Mouse (Mus musculus) spleen, adult 18-20 months (tissue): Measurements from ENCODE around the gene Degs2.

Source experiments
- DNase-seq, 2 experiments: peaks; one replicate each; pipeline ENCODE4 v3.0.0; 2022; ENCODE audit warnings: mixed read lengths in 2 of 2

Gene Degs2

GRCm38 (mm10) chr12:108698697-108699471, 3.2 kb downstream of the Degs2 start:
- no peak for DNase-seq

- DNase-seq: no peak
These were observed 7.9 kb downstream of the Degs2 start for GRCm38 (mm10) chr12:108694223-108694622.

GRCm38 (mm10) chr12:108693592-108693991, 8.5 kb downstream of the Degs2 start:
- DNase-seq: no peak

- DNase-seq: no peak
These were observed 11.6 kb downstream of the Degs2 start for GRCm38 (mm10) chr12:108690529-108690928.

GRCm38 (mm10) chr12:108689167-108689566, 12.9 kb downstream of the Degs2 start:
- DNase-seq: no peak

- no peak for DNase-seq
These were observed 15.2 kb downstream of the Degs2 start for GRCm38 (mm10) chr12:108686926-108687325.

GRCm38 (mm10) chr12:108686463-108686862, 15.7 kb downstream of the Degs2 start:
- DNase-seq: no peak

- no peak for DNase-seq
These were observed 19.7 kb downstream of the Degs2 start for GRCm38 (mm10) chr12:108682240-108683023.

GRCm38 (mm10) chr12:108680861-108681260, 21.3 kb downstream of the Degs2 start:
- DNase-seq: no peak

GRCm38 (mm10) chr12:108678366-108678765, 23.7 kb downstream of the Degs2 start:
- DNase-seq: no peak

GRCm38 (mm10) chr12:108677116-108677515, 25.0 kb downstream of the Degs2 start:
- DNase-seq: no peak

GRCm38 (mm10) chr12:108675614-108676401, 26.3 kb downstream of the Degs2 start:
- DNase-seq: no peak

GRCm38 (mm10) chr12:108674916-108675315, 27.2 kb downstream of the Degs2 start:
- DNase-seq: no peak

- DNase-seq: no peak
These were observed 27.6 kb downstream of the Degs2 start for GRCm38 (mm10) chr12:108674502-108674901.

GRCm38 (mm10) chr12:108673546-108673945, 28.6 kb downstream of the Degs2 start:
- no peak for DNase-seq

- no peak for DNase-seq
These were observed 29.2 kb downstream of the Degs2 start for GRCm38 (mm10) chr12:108672908-108673307.

- DNase-seq: no peak
These were observed 30.6 kb downstream of the Degs2 start for GRCm38 (mm10) chr12:108671541-108671940.

- no peak for DNase-seq
These were observed 33.4 kb downstream of the Degs2 start for GRCm38 (mm10) chr12:108668606-108669235.

GRCm38 (mm10) chr12:108657350-108657749, 44.8 kb downstream of the Degs2 start:
- peak; percentile 43 to 65 for DNase-seq

- DNase-seq: no peak
These were observed 48.5 kb downstream of the Degs2 start for GRCm38 (mm10) chr12:108653358-108654335.

- peak; percentile 52 to 62 for DNase-seq
These were observed 51.0 kb downstream of the Degs2 start for GRCm38 (mm10) chr12:108651053-108651660.
